Mouse (Mus musculus) heart, postnatal 4 days (tissue): ENCODE results near the gene Ndufb6. TPM values are rescaled to one million over a fixed set of nuclear protein-coding genes. Genes with fewer than 3 reads are reported as not detected.

ENCODE experiments used
- DNase-seq: peaks from one replicate; pipeline ENCODE4 v3.0.0; 2021
- total RNA-seq, 2 experiments: library from RNA; stranded (reverse); gene quantifications; 2 replicates each; pipeline ENCODE4 v1.2.3; 2021

Gene Ndufb6
- total RNA-seq, 2 experiments from 2014 or later = 396 to 411 TPM

DNA sequence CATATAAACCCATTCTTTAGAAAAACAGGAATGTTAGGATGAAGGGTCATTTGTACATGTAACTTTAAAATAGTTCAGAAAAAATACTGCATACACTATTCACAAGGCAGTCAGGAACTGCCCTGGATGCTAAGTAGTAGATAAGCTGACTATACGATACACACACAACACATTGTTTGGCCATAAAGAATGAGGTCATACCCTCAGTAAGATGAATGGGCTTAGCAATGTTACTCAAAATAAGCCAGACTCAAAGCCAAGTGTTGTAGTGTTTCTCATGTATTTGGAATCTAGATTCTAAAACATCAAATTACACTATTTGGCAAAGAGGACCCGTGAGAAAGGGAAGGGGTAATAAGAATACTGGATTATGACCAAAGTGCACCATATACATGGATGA lies 25.5 kb downstream of the Ndufb6 start:
- DNase-seq = no peak

DNA sequence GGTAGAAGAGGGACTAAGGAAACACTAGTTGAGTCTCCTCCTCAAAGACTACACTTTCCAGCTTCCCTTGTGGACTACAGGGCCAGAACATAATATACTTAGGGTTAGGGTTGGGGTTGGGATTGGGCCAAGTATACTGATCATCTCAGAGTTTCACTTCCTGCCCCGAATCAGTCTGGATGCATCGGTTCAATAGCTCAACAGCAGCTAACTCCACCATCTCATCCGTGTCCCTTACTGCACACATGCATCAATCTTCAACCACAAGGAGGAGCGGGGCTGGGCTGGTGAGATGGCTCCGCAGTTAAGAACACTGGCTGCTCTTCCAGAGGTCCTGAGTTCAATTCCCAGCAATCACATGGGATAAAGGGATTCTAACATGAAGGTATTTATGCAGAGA lies 28.2 kb downstream of the Ndufb6 start:
- no peak for DNase-seq

DNA sequence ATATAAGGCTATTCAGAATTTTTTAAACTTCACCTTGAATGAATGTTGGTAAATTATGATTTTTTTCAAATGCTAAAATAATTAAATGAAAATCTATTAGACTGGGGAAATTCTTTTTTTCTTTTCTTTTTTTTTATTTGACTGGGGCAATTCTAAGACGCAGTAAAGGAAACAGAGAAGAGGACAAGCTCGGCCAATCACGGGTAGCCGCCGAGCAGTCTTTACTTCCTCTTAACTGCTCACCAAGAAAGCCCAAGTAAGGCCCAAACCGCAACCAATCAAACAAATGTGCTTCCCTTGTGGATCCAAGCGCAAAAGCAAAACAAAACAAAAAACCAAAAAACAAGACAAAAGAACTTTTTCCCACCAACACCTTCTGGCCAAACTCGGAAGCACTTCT lies 35.2 kb downstream of the Ndufb6 start:
- no peak for DNase-seq

DNA sequence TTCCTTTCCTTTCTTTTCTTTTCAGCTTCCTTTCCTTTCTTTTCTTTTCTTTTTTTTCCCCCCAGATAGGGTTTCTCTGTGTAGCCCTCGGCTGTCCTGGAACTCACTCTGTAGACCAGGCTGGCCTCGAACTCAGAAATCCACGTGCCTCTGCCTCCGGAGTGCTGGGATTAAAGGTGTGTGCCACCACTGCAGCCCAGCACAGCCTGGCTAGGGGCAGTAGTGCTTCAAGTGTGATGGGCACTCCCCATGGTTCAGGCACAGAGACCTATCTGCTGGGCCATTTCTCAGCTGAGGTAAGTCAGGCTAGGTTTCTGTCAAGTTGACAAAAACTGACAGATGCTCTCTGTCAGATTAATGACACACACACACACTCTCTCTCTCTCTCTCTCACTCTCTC lies 36.2 kb downstream of the Ndufb6 start:
- DNase-seq = no peak

GRCm38 (mm10) chr4:40241928-40242327 lies 37.3 kb downstream of the Ndufb6 start:
- DNase-seq = no peak

DNA sequence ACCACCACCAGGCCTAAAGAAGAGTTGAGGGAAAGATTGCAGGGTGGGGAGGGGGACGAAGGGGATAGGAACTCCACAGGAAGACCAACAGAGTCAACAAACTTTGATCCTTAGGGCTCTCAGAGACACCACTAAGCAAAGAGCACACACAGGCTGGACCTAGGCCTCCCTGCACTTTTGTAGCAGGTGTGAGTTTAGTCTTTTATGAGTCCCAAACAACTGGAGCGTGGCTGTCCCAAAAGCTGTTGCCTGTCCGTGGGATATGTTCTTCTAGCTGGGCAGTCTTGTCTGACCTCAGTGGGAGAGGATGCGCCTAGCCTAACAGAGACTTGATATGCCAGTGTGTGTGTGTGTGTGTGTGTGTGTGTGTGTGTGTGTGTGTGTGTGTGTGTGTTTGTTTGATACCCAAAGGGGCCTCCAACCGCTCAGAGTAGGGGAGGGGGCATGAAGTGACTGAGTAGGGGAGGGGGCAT lies 38.9 kb downstream of the Ndufb6 start:
- no peak for DNase-seq

DNA sequence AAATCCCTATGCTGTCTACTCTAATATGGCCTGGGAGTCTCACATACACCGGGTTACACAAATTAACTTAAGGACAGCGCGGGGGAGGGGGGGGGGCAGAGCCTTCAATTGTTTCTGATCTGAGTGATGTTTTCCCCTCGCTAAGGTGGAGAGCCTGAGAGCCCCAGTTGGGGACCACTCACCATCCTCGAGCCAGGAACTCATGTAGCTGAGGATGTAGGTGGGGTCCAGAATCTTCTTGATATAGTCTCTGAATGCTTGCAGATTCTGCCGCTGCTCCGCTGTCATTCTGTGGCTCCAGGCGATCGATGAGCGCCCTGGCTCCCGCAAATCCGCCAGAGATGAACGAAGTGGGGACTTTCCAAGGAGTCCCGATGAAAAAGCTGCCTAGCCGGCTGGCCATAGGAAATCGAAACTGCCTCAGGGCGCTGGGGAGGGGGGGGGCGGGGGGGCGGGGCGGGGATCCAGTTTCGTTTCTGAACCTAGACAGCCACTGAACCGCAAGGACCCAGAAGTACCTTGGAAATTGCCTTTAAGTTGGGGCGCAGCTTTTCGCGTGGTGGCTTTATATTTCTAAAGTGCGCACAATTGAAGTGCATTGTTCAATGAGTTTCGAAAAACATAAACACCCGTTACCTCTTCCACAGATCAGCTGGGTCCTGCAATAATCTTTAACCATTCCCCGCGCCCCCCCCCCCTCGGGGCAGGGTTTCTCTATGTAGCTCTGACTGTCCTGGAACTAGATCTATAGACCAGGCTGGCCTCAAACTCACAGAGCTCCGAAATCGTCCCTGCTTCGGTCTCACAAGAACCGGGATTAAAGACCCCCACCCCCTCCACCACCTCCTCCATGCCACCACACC lies 39.6 kb downstream of the Ndufb6 start, which contains the start of gene Ddx58:
Gene Ddx58, minus strand, starts transcription at position 420 of the 863 bp plus-strand sequence.
- peak; percentile 23 for DNase-seq

DNA sequence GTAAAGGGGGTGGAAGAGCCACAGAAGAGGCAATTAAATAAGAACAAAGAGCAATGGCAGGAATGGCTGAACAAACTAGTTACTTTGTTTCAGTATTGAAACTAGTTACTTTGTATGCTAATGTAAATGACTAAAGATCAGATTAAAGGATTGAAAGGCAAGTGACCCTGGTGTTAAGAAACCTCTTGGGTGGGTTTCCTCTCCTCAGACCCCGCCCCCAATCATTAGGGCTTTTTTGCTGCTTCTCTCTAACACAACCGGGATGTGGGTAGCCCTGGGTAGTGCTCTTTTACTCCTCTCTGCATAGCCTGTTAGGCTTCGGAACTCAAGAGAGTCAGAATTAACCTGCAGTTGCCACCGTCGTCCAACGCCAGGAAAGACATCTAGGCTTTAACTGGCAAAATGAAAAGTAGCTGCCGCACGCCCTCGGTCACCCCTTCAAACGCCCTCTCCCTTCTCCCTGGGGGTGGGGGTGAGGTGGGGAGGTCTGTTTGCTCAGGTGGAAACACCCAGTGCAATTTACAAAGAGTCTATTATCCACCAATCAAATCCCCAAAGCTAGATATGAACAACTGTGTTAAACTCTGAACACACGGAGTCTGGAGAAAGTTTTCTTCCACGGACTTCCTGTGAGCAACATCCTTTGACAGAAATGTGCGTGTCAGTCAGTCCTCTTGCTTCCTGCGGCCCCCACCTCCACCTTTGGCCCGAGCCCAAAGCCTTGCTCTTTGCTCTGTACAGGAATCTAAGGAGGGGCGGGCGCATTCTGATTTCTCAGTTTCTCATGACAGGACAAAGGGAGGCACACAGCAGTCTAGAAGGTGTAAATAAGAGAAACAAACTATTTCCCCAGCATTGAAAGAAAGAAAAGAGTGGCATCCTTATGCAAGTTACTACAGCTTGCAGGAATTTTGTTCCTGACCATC lies 40.5 kb downstream of the Ndufb6 start:
- peak; percentile 65 for DNase-seq

- no peak for DNase-seq
Observed at GRCm38 (mm10) chr4:40236829-40237228, 42.4 kb downstream of the Ndufb6 start.

DNA sequence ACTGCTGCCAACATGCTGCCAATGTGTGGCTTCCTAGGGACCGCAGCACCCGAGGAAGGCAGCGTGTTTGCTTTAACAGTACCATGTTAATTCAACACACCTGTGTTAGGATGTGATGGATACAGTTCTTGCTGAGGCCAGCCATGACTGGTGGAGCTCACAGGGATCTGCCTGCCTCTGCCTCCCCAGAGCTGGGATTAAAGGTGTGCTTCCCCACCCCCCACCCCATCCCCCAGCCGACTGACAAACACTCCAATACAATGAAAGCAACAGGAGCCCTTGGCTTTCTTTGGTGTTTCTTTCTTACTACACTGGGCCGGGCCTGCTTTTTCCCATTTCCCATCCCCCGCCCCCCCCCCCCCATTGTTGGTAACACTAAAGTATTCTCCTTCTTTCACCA lies 45.0 kb downstream of the Ndufb6 start:
- DNase-seq = no peak

- no peak for DNase-seq
Observed at GRCm38 (mm10) chr4:40233062-40233664, 46.1 kb downstream of the Ndufb6 start.

GRCm38 (mm10) chr4:40229723-40230122 lies 49.5 kb downstream of the Ndufb6 start:
- no peak for DNase-seq

- DNase-seq = no peak
Observed at GRCm38 (mm10) chr4:40227886-40228285, 51.3 kb downstream of the Ndufb6 start.

- DNase-seq = no peak
Observed at GRCm38 (mm10) chr4:40227131-40227530, 52.1 kb downstream of the Ndufb6 start.

DNA sequence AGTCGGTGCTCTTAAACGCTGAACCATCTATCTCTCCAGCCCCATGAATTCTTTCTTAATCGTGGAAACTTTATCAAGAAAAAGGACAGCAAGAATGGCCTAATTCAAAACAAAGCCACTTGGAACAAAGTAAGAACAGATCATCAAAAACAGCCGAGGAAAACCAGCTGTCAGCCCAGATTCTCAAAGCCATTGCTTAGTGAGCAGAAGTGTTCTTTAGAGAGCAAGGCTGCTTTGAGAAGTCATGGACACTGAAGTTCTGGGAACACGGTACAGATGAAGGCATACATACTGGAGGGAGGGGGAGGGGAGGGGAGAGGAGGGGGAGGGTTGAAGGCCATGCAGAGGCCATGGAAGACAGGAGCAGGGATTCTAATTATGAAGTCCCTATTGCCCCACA lies 53.1 kb downstream of the Ndufb6 start:
- DNase-seq = no peak

- DNase-seq = no peak
Observed at GRCm38 (mm10) chr4:40221876-40222585, 57.2 kb downstream of the Ndufb6 start.

DNA sequence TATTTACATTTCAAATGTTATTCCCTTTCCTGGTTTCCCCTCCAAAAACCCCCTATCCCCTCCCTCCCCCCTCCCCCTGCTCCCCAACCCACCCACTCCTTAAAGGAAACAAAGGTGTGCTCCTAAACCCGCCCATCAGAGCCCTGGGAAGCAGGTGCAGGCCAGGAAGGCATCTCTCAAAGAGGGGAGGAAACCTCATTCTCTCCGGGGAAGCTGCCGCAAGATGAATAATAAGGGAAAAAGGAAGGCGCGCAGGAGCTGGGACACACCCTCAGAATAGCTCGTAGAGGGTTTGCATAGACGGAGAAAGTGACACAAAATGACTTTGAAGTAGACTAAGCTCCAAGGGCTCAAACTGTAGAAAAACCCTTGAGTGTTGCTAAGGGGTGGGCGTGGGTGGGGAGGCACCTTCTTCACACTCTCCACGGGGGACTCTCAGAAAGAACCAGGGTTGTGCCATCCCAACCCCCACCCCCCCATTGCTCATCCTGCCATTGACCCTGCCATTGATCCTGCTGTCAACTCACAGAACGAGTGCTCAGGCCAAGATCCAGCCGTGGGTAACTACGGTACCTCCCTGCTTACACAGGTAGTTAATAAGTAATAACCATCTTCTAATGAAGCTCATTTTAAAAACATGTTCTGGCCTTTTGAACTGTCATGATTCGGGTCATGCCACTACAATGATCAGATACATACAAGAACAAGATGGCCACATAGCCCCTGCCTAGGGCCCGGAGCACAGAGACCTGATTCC lies 58.0 kb downstream of the Ndufb6 start:
- DNase-seq = no peak
